Mouse (Mus musculus) cerebellum, adult (tissue): ENCODE measurements around the gene Comt.

Source experiments
- ATAC-seq: cut with Nextera tagmentation; 2 replicates; pipeline ENCODE4 v1.9.2; 2017; ENCODE audit warnings: mild to moderate bottlenecking, moderate library complexity, mixed read lengths; ENCODE audit not compliant: insufficient number of reproducible peaks, low FRiP score, low TSS enrichment

The Comt gene

GRCm38 (mm10) chr16:18443385-18443841 lies 16.8 kb upstream of the Comt start:
- peak; percentile 90 for ATAC-seq

- ATAC-seq = no peak
These were observed 9.5 kb upstream of the Comt start for GRCm38 (mm10) chr16:18436128-18436527.

- no peak for ATAC-seq
These were observed 6.8 kb upstream of the Comt start for GRCm38 (mm10) chr16:18433341-18433920.

GRCm38 (mm10) chr16:18430641-18431212 lies 4.1 kb upstream of the Comt start:
- no peak for ATAC-seq

GRCm38 (mm10) chr16:18429641-18430040 lies 3.0 kb upstream of the Comt start:
- no peak for ATAC-seq

- ATAC-seq = no peak
These were observed 1.9 kb upstream of the Comt start for GRCm38 (mm10) chr16:18428516-18429042.

- ATAC-seq = no peak
These were observed 1.4 kb upstream of the Comt start for GRCm38 (mm10) chr16:18428011-18428515.

GRCm38 (mm10) chr16:18426215-18426791 lies 349 bp downstream of the Comt start, which contains the start of gene Txnrd2:
Gene Txnrd2 (plus strand): TSS chr16:18426384.
- ATAC-seq = peak; percentile 75

- no peak; the same call in 1 of the 2 replicates for ATAC-seq
These were observed 1.0 kb downstream of the Comt start for GRCm38 (mm10) chr16:18425475-18426214.

- no peak for ATAC-seq
These were observed 2.1 kb downstream of the Comt start for GRCm38 (mm10) chr16:18424364-18425045.

- ATAC-seq = no peak
These were observed 2.8 kb downstream of the Comt start for GRCm38 (mm10) chr16:18423915-18424265.

GRCm38 (mm10) chr16:18423203-18423914 lies 3.3 kb downstream of the Comt start:
- no peak for ATAC-seq

GRCm38 (mm10) chr16:18420571-18420970 lies 6.1 kb downstream of the Comt start:
- ATAC-seq = no peak

- ATAC-seq = no peak
These were observed 7.0 kb downstream of the Comt start for GRCm38 (mm10) chr16:18419603-18420026.

GRCm38 (mm10) chr16:18418756-18419602 lies 7.7 kb downstream of the Comt start:
- ATAC-seq = no peak

- ATAC-seq = no peak
These were observed 9.2 kb downstream of the Comt start for GRCm38 (mm10) chr16:18417491-18417890.

GRCm38 (mm10) chr16:18416837-18417236 lies 9.8 kb downstream of the Comt start:
- ATAC-seq = no peak

GRCm38 (mm10) chr16:18416094-18416761 lies 10.4 kb downstream of the Comt start:
- no peak for ATAC-seq
